Mouse (Mus musculus) heart, postnatal 25 days (tissue): ENCODE data around the gene U2surp. TPM values are rescaled to one million over a fixed set of nuclear protein-coding genes. Genes with fewer than 3 reads are reported as not detected.
"Not testable (repeated sequence)": the region's sequence is repeated elsewhere in the genome, so short reads cannot be mapped to it uniquely, and the experiment has no call there.

Experiments
- DNase-seq: peaks from one replicate; pipeline ENCODE4 v3.0.0; 2022; ENCODE audit warnings: low spot score
- intact Hi-C: fragments of 180-260 bp; cut with DNase I; formaldehyde crosslinking; loops from one replicate; pipeline ENCODE4 v1.15.1; 2025
- total RNA-seq, 2 experiments: library from RNA; stranded (reverse); gene quantifications; 2 replicates each; pipeline ENCODE4 v1.2.3; 2021

U2surp gene
- total RNA-seq, 2 experiments from 2014 or later = 27.8 to 32.2 TPM

- intact Hi-C loops = no loop called here
- DNase-seq = no peak
Measured at GRCm38 (mm10) chr9:95540487-95540886, 28.7 kb upstream of the U2surp start.

- DNase-seq = no peak
- intact Hi-C loops = no loop called here
Measured at GRCm38 (mm10) chr9:95539176-95539800, 27.5 kb upstream of the U2surp start.

GRCm38 (mm10) chr9:95533817-95534216, 22.0 kb upstream of the U2surp start:
- no peak for DNase-seq
- intact Hi-C loops = loop anchor here (5.0 kb wide), 2 partner anchors 153 to 318 kb away; no protein-coding TSS in a partner anchor

GRCm38 (mm10) chr9:95531144-95531543, 19.3 kb upstream of the U2surp start:
- intact Hi-C loops = loop anchor here (5.0 kb wide), 2 partner anchors 156 to 321 kb away; no protein-coding TSS in a partner anchor
- no peak for DNase-seq

- intact Hi-C loops = no loop called here
Measured at GRCm38 (mm10) chr9:95527676-95528075, 15.9 kb upstream of the U2surp start.

GRCm38 (mm10) chr9:95525961-95526360, 14.2 kb upstream of the U2surp start:
- DNase-seq = no peak
- intact Hi-C loops = no loop called here

More at GRCm38 (mm10) chr9:95527676-95528075, 15.9 kb upstream of the U2surp start:
- DNase-seq = no peak

- intact Hi-C loops = no loop called here
- DNase-seq = no peak
Measured at GRCm38 (mm10) chr9:95525376-95525775, 13.6 kb upstream of the U2surp start.

- no peak for DNase-seq
- intact Hi-C loops = no loop called here
Measured at GRCm38 (mm10) chr9:95522561-95522960, 10.8 kb upstream of the U2surp start.

- no peak for DNase-seq
- intact Hi-C loops = no loop called here
Measured at GRCm38 (mm10) chr9:95521566-95521965, 9.8 kb upstream of the U2surp start.

GRCm38 (mm10) chr9:95521031-95521430, 9.2 kb upstream of the U2surp start:
- intact Hi-C loops = no loop called here
- no peak for DNase-seq

- DNase-seq = no peak
- intact Hi-C loops = no loop called here
Measured at GRCm38 (mm10) chr9:95520563-95520962, 8.8 kb upstream of the U2surp start.

GRCm38 (mm10) chr9:95514361-95514760, 2.6 kb upstream of the U2surp start:
- not testable (repeated sequence) for DNase-seq
- intact Hi-C loops = loop anchor here (5.0 kb wide), 2 partner anchors 343 to 443 kb away; partner anchors contain the start of gene Atr

GRCm38 (mm10) chr9:95513776-95514175, 2.0 kb upstream of the U2surp start:
- intact Hi-C loops = loop anchor here (5.0 kb wide), 2 partner anchors 344 to 444 kb away; partner anchors contain the start of gene Atr
- DNase-seq = no peak

- intact Hi-C loops = loop anchor here (5.0 kb wide), 2 partner anchors 345 to 445 kb away; partner anchors contain the start of gene Atr
- DNase-seq = no peak
Measured at GRCm38 (mm10) chr9:95512331-95513030, 685 bp upstream of the U2surp start.

- DNase-seq = no peak
- intact Hi-C loops = loop anchor here (5.0 kb wide), 2 partner anchors 346 to 446 kb away; partner anchors contain the start of gene Atr
Measured at GRCm38 (mm10) chr9:95510693-95511404, 947 bp downstream of the U2surp start.

- intact Hi-C loops = no loop called here
- no peak for DNase-seq
Measured at GRCm38 (mm10) chr9:95505666-95506065, 6.1 kb downstream of the U2surp start.

- intact Hi-C loops = no loop called here
- DNase-seq = no peak
Measured at GRCm38 (mm10) chr9:95499848-95500247, 11.9 kb downstream of the U2surp start.

- DNase-seq = no peak
Measured at GRCm38 (mm10) chr9:95495038-95495437, 16.8 kb downstream of the U2surp start.

GRCm38 (mm10) chr9:95493393-95493792, 18.4 kb downstream of the U2surp start:
- intact Hi-C loops = no loop called here
- no peak for DNase-seq

More at GRCm38 (mm10) chr9:95495038-95495437, 16.8 kb downstream of the U2surp start:
- intact Hi-C loops = loop anchor here (2.0 kb wide), 1 partner anchor 358 kb away; no protein-coding TSS in a partner anchor

- DNase-seq = no peak
- intact Hi-C loops = no loop called here
Measured at GRCm38 (mm10) chr9:95490003-95490402, 21.8 kb downstream of the U2surp start.
